Mouse (Mus musculus) gastrocnemius, postnatal 10 days (tissue): ENCODE results near the gene Mettl7a3. TPM values are rescaled to one million over a fixed set of nuclear protein-coding genes. Genes with fewer than 3 reads are reported as not detected.
A peak's percentile ranks its signal among the peaks of the same experiment; 100 is the strongest.
"Not testable (repeated sequence)": the region's sequence is repeated elsewhere in the genome, so short reads cannot be mapped to it uniquely, and the experiment has no call there.

Source experiments
- DNase-seq: peaks from one replicate; pipeline ENCODE4 v3.0.0; 2021; ENCODE audit warnings: mixed read lengths
- total RNA-seq, 2 experiments: library from RNA; stranded (reverse); gene quantifications; 2 replicates each; pipeline ENCODE4 v1.2.3; 2021

The Mettl7a3 gene
- total RNA-seq, 2 experiments from 2014 or later, result 0.19 to 0.20 TPM

- not testable (repeated sequence) for DNase-seq
Observed at GRCm38 (mm10) chr15:100329336-100329735, 5.4 kb upstream of the Mettl7a3 start.

- DNase-seq, result no peak
Observed at GRCm38 (mm10) chr15:100330739-100331138, 4.0 kb upstream of the Mettl7a3 start.

- not testable (repeated sequence) for DNase-seq
Observed at GRCm38 (mm10) chr15:100332077-100332961, 2.4 kb upstream of the Mettl7a3 start.

GRCm38 (mm10) chr15:100337328-100337727, 2.6 kb downstream of the Mettl7a3 start:
- DNase-seq, result not testable (repeated sequence)

- DNase-seq, result peak; percentile 49
Observed at GRCm38 (mm10) chr15:100337847-100338246, 3.1 kb downstream of the Mettl7a3 start.

- not testable (repeated sequence) for DNase-seq
Observed at GRCm38 (mm10) chr15:100341314-100341980, 6.7 kb downstream of the Mettl7a3 start.

GRCm38 (mm10) chr15:100345484-100345883, 10.8 kb downstream of the Mettl7a3 start:
- no peak for DNase-seq

- no peak for DNase-seq
Observed at GRCm38 (mm10) chr15:100346761-100347160, 12.0 kb downstream of the Mettl7a3 start.

GRCm38 (mm10) chr15:100349496-100349895, 14.8 kb downstream of the Mettl7a3 start:
- DNase-seq, result no peak

GRCm38 (mm10) chr15:100351501-100352060, 16.9 kb downstream of the Mettl7a3 start:
- no peak for DNase-seq

GRCm38 (mm10) chr15:100352711-100353250, 18.1 kb downstream of the Mettl7a3 start, which contains the start of the genes Methig1 and Mettl7a2:
Methig1 (plus strand) TSS chr15:100353149.
Mettl7a2 (plus strand) TSS chr15:100353200.
- no peak for DNase-seq

- DNase-seq, result not testable (repeated sequence)
Observed at GRCm38 (mm10) chr15:100353399-100353798, 18.7 kb downstream of the Mettl7a3 start.

- DNase-seq, result no peak
Observed at GRCm38 (mm10) chr15:100355876-100356275, 21.1 kb downstream of the Mettl7a3 start.

GRCm38 (mm10) chr15:100364242-100364641, 29.5 kb downstream of the Mettl7a3 start, which contains the start of gene Higd1c:
Higd1c (plus strand) TSS chr15:100364542.
- no peak for DNase-seq

GRCm38 (mm10) chr15:100365967-100366366, 31.2 kb downstream of the Mettl7a3 start:
- not testable (repeated sequence) for DNase-seq

GRCm38 (mm10) chr15:100367119-100367518, 32.4 kb downstream of the Mettl7a3 start:
- DNase-seq, result no peak

GRCm38 (mm10) chr15:100375066-100375465, 40.3 kb downstream of the Mettl7a3 start:
- peak; percentile 58 for DNase-seq

GRCm38 (mm10) chr15:100377847-100378505, 43.2 kb downstream of the Mettl7a3 start:
- DNase-seq, result not testable (repeated sequence)

- no peak for DNase-seq
Observed at GRCm38 (mm10) chr15:100379658-100380057, 44.9 kb downstream of the Mettl7a3 start.

GRCm38 (mm10) chr15:100380104-100380503, 45.4 kb downstream of the Mettl7a3 start:
- DNase-seq, result no peak

GRCm38 (mm10) chr15:100385705-100386104, 51.0 kb downstream of the Mettl7a3 start:
- no peak for DNase-seq
